Mouse (Mus musculus) right cerebral cortex, postnatal 10 days (tissue): Measurements from ENCODE around the gene Olfr147.
"Not testable (repeated sequence)": the region's sequence is repeated elsewhere in the genome, so short reads cannot be mapped to it uniquely, and the experiment has no call there.

Source experiments
- DNase-seq, 2 experiments: peaks; one replicate each; pipeline ENCODE4 v3.0.0; 2021; ENCODE audit warnings: low spot score in 2 of 2

Olfr147 gene

DNA sequence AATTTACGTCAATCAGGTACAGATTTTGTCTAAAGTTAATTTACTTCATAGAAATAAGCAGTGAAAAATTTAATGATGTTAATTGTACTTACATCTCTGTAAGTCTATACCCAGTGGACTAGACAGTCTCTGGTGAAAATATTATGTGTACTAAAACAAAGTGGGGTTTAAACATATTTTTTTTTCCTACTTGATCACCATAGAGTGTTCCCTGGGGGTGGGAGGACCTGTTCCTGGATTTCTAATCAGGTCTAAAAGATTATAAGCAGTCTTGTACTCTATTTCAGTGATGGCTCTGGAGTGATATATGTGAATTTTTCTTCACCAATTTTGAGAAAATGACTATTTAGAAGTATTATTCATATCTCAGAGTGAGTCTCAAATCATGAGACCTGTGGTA, at the start of gene Olfr147:
TSS of gene Olfr147 (plus strand) at position 301 of the 400 bp plus-strand sequence.
- DNase-seq, result no peak

DNA sequence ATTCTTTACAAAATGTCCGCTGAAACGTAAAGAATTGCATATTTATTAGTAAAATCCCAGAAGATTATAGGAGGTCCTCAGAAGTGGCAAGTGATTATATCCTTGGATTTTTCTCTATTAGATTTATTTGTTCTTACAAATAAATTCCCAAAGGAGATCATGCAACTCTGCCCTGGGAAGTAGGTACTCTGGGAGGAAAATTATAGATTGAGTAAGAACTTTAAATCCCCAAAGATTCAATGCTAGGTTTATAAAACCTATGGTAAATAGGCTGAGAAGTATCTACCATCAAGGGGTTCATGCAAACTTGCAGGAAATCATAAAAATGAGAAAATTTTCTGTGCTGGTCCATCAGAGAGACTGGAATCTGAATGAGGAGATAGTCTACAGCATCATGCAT, 34.9 kb upstream of the Olfr147 start, which contains the start of gene Olfr250:
TSS of gene Olfr250 (plus strand) at position 301 of the 400 bp plus-strand sequence.
- no peak for DNase-seq

DNA sequence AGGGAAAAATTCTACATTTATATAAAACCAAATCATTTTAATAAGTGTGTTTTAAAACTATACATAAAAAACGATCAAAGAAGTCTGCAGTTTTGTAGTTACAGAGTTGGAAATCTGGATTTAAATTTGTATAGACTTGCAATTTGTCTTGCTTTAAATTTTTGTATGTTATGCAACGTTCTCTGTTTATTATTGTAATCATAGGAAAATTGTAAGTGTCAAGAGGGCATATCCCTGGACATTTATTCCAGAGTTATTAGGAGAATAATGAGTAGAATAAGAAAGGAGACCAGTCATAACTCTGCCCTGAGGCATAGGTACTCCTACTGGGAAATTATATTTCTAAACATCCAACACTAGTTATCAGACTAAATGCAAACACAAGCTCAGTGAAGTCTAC, 24.7 kb upstream of the Olfr147 start, which contains the start of gene Olfr251:
TSS of gene Olfr251 (plus strand) at position 301 of the 400 bp plus-strand sequence.
- no peak for DNase-seq

DNA sequence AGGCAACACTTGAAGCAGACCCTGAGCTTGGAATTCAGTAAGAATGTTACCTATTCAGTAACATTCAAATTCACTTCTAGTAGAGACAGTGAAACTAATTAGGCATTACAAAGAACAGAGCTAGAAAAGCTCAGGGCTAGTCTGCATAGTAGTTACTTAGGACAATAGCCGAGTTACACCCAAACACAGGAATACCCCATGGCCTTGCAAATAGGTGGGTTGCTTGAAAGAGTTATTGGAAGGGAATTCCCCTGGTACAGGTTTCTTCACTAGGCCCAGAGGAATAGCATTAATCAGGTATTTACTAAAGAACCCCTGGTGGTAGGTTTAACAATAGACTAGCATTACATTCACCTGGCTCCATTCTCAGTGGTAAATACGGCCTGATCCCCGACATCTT, 6.0 kb downstream of the Olfr147 start:
- DNase-seq, result not testable (repeated sequence)

DNA sequence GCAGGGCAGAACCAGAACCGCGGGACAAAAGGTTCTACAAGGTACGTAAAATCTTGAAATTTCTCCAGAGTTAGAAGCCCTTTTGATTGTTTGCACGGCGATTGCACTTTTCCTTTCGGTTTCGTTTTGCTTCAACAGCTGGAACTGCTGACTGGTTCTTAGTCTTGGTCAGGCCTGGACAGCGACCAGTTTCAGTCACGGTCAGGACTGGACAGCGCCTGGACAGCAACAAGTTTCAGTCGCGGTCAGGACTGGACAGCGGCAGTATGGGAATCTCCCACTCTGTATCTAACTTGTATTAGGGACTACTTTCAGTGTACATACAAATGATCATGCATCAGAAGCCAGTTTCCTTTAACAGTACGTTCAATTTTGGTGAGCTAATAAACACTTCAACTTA, 12.0 kb downstream of the Olfr147 start:
- DNase-seq, result not testable (repeated sequence)

DNA sequence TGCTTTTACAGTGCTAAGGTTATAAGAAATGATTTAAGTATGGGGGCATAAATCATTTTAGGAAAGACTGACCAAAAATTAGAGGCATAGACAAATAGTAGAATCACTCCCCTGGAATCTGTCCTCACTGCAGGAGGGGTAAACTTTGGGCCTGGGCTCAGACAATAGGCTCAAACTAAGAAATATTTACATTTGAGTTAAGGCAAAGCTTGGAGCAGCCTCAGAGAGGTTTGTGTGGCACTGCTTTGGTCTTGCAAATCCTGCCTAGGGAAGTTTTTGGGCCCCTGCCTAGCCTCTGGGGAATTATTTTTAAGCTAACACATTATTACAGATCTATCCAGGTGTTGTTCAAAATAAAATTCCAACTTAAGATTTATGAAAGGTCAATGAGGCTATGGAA, 22.3 kb downstream of the Olfr147 start:
- no peak for DNase-seq

DNA sequence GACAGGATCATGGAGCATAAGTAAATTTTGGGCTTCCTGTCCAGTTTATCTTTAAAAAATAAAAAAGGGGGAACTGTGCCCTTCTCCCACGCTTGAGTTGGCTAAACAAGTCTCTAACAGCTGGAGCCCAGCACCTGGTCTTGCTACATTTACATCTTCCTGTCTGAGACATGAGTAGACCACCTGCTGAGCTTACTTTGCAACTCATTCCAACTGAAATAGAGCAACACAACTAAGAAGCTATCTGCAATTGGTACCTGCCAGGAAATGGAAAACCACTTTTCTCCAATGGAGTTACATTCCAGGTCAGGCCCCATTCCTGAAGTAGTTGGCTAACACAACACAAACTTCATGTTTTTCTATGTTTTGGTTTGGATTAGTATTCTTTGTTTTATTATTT, 25.5 kb downstream of the Olfr147 start:
- no peak for DNase-seq

DNA sequence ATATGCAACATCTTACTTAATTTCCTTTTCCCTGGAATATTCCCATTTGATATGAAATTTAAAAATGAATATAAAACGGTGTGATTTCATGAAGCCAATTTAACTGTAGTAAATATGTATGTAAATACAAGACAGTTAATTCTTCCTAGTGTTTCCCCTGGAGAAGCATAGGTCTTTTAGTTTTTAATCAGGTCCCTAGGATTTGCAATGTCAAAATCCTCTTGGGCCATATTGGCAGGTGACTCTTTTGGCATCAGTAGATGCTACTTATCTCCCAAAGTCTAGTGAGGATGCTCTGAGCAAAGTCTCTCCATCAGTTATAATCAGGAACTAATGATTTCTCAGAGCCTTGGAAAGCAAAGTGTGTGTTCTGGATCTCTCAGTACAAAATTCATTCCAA, 27.7 kb downstream of the Olfr147 start, which contains the start of gene Olfr901:
TSS of gene Olfr901 (plus strand) at position 301 of the 400 bp plus-strand sequence.
- DNase-seq, result no peak

DNA sequence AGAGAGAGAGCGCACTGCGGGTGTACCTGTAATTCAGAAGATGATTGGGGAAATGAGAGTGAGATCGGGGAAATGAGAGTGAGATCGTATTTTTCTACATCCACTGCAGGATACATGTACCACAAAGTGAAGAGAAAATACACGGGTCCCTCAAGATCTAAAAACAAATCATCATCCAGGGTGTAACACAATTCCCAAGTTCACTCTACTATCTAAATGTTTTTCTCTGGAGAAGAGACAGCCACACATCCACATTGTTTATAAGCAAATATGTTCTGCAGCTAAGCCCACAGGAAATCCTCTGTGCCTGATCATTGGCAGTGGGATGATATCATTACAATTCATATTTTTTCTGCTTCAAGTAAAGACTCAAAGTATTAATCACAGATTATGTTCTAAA, 45.9 kb downstream of the Olfr147 start, which contains the start of gene Olfr902:
TSS of gene Olfr902 (plus strand) at position 301 of the 400 bp plus-strand sequence.
- no peak for DNase-seq
